Mouse (Mus musculus): ENCODE results near the gene Cited1. TPM values are rescaled to one million over a fixed set of nuclear protein-coding genes. Genes with fewer than 3 reads are reported as not detected.

Cited1 gene
- polyA plus RNA-seq (2015; fragmentation: Nextera tagmentation; extraction: Ambion mirVana): 58.4 and 67.7 TPM in 2 replicates

GRCm38 (mm10) chrX:102251937-102252860 is at the start of gene Cited1:
Cited1 (minus strand) TSS chrX:102252181.

Small RNA genes within 50 kb of the gene (microRNA-seq; reads per million reads assigned to microRNA genes)
- gene Gm26318: 0 reads per million in 2 experiments

Other genes with a start within 250 kb of the Cited1 start
- gene Rtl5, start 180.9 kb downstream of the Cited1 start, polyA plus RNA-seq (2015; fragmentation: Nextera tagmentation; extraction: Ambion mirVana): 0.32 and 0.67 TPM in 2 replicates
- gene Pin4, start 132.7 kb downstream of the Cited1 start, polyA plus RNA-seq (2015; fragmentation: Nextera tagmentation; extraction: Ambion mirVana): 39.5 and 40.7 TPM in 2 replicates
- gene Ercc6l, start 95.1 kb downstream of the Cited1 start, polyA plus RNA-seq (2015; fragmentation: Nextera tagmentation; extraction: Ambion mirVana): 1.4 and 1.5 TPM in 2 replicates
- gene Rps4x, start 62.8 kb downstream of the Cited1 start, polyA plus RNA-seq (2015; fragmentation: Nextera tagmentation; extraction: Ambion mirVana): 433 and 505 TPM in 2 replicates

Measured in skeletal muscle tissue, postnatal 0 days (tissue).